Mouse (Mus musculus) embryonic facial prominence, embryonic 12.5 days (tissue): ENCODE results near the gene Man2b1. TPM values are rescaled to one million over a fixed set of nuclear protein-coding genes. Genes with fewer than 3 reads are reported as not detected.
A peak's percentile ranks its signal among the peaks of the same experiment; 100 is the strongest.
"Not testable (repeated sequence)": the region's sequence is repeated elsewhere in the genome, so short reads cannot be mapped to it uniquely, and the experiment has no call there.

Experiments used
- ATAC-seq: fragments of 200-750 bp; cut with Nextera tagmentation; 2 replicates; pipeline ENCODE4 v1.8.0; 2017; ENCODE audit not compliant: insufficient number of reproducible peaks, insufficient read depth, low FRiP score, low TSS enrichment
- H3K27ac ChIP-seq: fragments of 300-500 bp; sonication (generic); 2 replicates; pipeline ENCODE4 v1.5.1; 2016; ENCODE audit warnings: mild to moderate bottlenecking
- H3K27me3 ChIP-seq: fragments of 300-500 bp; sonication (generic); 2 replicates; pipeline ENCODE4 v1.6.1; 2016; ENCODE audit warnings: mild to moderate bottlenecking, moderate library complexity
- H3K36me3 ChIP-seq: fragments of 300-500 bp; sonication (generic); 2 replicates; pipeline ENCODE4 v1.6.1; 2016; ENCODE audit warnings: mild to moderate bottlenecking
- H3K4me1 ChIP-seq: fragments of 300-500 bp; sonication (generic); 2 replicates; pipeline ENCODE4 v1.6.1; 2016
- H3K4me2 ChIP-seq: fragments of 300-500 bp; sonication (generic); replicated peaks from 2 replicates; pipeline ENCODE4 v1.6.1; 2016; ENCODE audit warnings: mild to moderate bottlenecking, moderate library complexity
- H3K4me3 ChIP-seq: fragments of 300-500 bp; sonication (generic); 2 replicates; pipeline ENCODE4 v1.5.1; 2016; ENCODE audit warnings: mild to moderate bottlenecking
- H3K9ac ChIP-seq: fragments of 300-500 bp; sonication (generic); 2 replicates; pipeline ENCODE4 v1.6.1; 2016; ENCODE audit warnings: mild to moderate bottlenecking, moderate library complexity
- H3K9me3 ChIP-seq: fragments of 300-500 bp; sonication (generic); 2 replicates; pipeline ENCODE4 v1.6.1; 2016; ENCODE audit warnings: mild to moderate bottlenecking, moderate library complexity
- WGBS: fragments of 180-500 bp; shearing (Covaris S2); methylation state at CpG from one replicate; pipeline ENCODE4 v1.1.7; 2016; 5-methylcytosine and 5-hydroxymethylcytosine counted together
- polyA plus RNA-seq: library from polyadenylated mRNA; unstranded; fragments of >200 nt; fragmentation: Nextera tagmentation; extraction: Ambion mirVana; gene quantifications from 2 replicates; pipeline ENCODE4 v1.2.1, GENCODE M21; 2016

Gene Man2b1
- polyA plus RNA-seq, 1 experiment from 2014 or later = 25.9 TPM

DNA sequence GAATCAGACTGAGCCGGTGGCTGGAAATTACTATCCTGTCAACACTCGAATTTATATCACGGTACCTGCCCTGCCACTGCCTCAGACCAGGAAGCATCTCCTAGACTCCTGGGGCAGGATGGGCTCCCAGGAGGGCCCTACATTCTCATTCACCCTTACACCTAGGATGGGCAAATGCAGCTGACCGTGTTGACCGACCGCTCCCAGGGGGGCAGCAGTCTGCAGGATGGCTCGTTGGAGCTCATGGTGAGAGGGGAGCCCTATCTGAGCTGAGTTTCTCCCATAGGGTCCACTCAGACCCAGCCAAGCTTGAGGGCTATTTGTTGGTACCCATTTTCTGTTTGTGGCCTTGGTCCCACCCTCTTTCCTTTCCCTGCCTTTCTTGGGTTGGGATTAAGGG, 12.5 kb downstream of the Man2b1 start:
- Histone ChIP-seq H3K4me3 (no peak overlapping the region), H3K4me2 (no peak overlapping the region), H3K4me1 (no peaks in the 10 kb centered on the region), H3K9ac (no peak overlapping the region), H3K27me3 (no peaks in the 10 kb centered on the region), H3K36me3 (peaks cover 52% of the 10 kb centered on the region), H3K9me3 (no peaks in the 10 kb centered on the region), H3K27ac (no peak overlapping the region)
- 92% methylated on average over 7 of the region's 7 CpGs for WGBS
- ATAC-seq = no peak

DNA sequence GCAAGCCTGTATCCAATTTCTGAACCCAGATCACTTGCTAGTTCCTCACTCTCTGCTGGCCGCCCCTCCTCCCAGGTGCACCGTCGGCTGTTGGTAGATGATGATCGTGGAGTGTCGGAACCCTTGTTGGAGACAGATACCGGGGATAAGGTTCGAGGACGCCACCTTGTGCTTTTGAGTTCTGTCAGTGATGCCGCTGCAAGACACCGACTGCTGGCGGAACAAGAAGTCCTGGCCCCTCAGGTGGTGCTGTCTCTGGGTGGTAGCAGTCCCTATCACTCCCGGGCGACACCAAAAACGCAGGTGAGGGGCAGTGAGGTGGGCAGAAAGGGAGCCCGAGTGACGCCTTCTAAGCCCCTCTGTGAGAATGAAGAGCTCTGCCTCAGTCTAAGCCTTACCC, 13.1 kb downstream of the Man2b1 start:
- Histone ChIP-seq H3K9me3 (no peaks in the 10 kb centered on the region), H3K4me2 (no peak overlapping the region), H3K4me3 (no peak overlapping the region), H3K4me1 (no peaks in the 10 kb centered on the region), H3K27me3 (no peaks in the 10 kb centered on the region), H3K27ac (no peak overlapping the region), H3K9ac (no peak overlapping the region), H3K36me3 (peaks cover 47% of the 10 kb centered on the region)
- ATAC-seq = no peak
- WGBS = 90% methylated on average over 16 of the region's 16 CpGs

DNA sequence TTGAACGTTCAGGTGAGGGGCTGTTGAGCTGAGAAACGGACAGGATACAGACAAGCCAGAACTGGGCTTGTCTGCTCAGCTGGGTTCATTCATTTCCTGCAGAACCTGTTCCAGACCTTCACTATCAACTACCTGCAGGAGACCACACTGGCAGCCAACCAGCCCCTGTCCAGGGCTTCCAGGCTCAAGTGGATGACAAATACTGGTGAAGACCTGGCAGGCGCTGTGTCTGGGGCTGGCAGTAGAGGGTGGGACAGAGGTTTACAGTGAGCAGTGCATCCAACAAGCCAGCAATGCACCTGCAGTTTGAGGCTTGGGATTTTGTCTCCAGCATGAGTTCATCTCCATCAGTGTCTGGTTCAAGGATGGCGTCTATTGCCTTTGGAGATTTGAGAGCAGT, 13.8 kb downstream of the Man2b1 start:
- 91% methylated on average over 4 of the region's 4 CpGs for WGBS
- Histone ChIP-seq H3K4me1 (no peaks in the 10 kb centered on the region), H3K36me3 (peaks cover 44% of the 10 kb centered on the region), H3K4me2 (no peak overlapping the region), H3K27me3 (no peaks in the 10 kb centered on the region), H3K4me3 (no peak overlapping the region), H3K9ac (no peak overlapping the region), H3K9me3 (no peaks in the 10 kb centered on the region), H3K27ac (no peak overlapping the region)
- no peak for ATAC-seq

DNA sequence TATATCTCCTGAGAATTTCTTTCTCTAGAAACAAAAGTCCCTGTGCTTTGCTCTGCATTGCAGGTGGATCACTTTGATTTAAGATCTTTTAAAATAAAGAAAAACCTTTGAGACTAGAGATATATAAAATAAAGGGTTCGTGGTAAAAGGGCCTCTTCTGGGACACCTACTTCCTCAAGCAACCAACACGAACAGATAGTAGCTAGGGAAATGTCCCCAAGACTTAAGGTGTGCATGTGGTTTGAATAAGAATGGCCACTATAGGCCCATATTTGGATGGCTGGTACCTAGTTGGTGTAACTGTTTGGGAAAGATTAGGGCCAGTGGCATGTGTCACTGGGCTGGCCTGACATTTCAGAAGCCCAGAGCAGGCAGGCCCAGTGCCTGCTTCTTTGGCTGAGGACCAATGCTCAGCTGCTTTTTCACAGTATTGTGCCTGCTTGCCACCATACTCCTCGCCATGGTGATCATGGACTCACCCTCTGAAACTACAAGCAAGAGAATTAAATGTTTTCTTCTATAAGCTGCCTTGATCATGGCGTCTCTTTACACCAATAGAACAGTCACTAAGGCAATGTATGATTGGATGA, 17.1 kb downstream of the Man2b1 start:
- H3K27ac ChIP-seq = no peak overlapping the region
- no peaks in the 10 kb centered on the region for H3K27me3 ChIP-seq
- ATAC-seq = no peak
- 85% methylated on average over 4 of the region's 4 CpGs for WGBS
- H3K9me3 ChIP-seq = no peaks in the 10 kb centered on the region
- no peak overlapping the region for H3K4me3 ChIP-seq
- H3K4me2 ChIP-seq = no peak overlapping the region
- H3K4me1 ChIP-seq = no peaks in the 10 kb centered on the region
- H3K36me3 ChIP-seq = peaks cover 35% of the 10 kb centered on the region
- no peak overlapping the region for H3K9ac ChIP-seq

DNA sequence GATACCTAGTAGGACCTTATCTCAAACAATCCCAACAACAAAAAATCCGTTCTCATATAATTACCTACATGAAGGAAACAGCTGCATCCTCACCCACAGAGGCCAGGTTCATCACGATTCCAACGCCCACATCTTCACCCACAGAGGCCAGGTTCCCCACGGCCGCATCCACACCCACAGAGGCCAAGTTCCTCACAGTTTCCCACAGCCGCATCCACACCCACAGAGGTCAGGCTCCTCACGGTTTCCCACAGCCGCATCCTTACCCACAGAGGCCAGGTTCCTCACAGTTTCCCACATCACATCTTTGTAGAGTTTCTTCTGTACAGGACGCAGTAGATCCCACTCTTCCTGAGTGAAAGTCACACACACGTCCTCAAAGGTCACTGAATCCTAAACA, 30.2 kb downstream of the Man2b1 start:
- Histone ChIP-seq H3K4me1 (no peaks in the 10 kb centered on the region), H3K9me3 (no peaks in the 10 kb centered on the region), H3K9ac (no peak overlapping the region), H3K27me3 (no peaks in the 10 kb centered on the region), H3K4me3 (no peak overlapping the region), H3K4me2 (no peak overlapping the region), H3K36me3 (peaks cover 31% of the 10 kb centered on the region), H3K27ac (no peak overlapping the region)
- WGBS = 93% methylated on average over 10 of the region's 10 CpGs
- no peak for ATAC-seq

DNA sequence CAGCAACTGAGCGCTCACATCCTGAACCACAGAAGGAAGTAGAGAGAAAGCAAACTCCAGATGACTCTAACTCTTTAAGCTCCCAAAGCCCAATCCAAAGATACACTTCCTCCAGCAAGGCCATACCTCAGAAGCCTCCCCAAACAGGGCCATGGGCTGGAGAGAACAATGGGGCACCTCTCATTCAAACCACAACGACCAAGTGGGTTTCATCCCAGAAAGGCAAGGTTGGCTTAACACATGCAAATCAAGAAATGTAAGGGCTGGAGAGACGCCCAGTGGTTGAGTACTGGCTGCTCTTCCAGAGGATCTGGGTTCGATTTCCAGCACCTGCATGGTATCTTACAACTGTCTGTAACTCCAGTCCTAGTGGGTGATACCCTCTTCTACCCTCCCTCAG, 32.4 kb downstream of the Man2b1 start:
- Histone ChIP-seq H3K4me3 (no peak overlapping the region), H3K27me3 (no peaks in the 10 kb centered on the region), H3K36me3 (peaks cover 18% of the 10 kb centered on the region), H3K4me2 (no peak overlapping the region), H3K9me3 (no peaks in the 10 kb centered on the region), H3K9ac (no peak overlapping the region), H3K4me1 (peaks cover 7% of the 10 kb centered on the region; the same call in 1 of the 2 replicates), H3K27ac (no peak overlapping the region)
- no peak for ATAC-seq
- 81% methylated on average over 4 of the region's 4 CpGs for WGBS

DNA sequence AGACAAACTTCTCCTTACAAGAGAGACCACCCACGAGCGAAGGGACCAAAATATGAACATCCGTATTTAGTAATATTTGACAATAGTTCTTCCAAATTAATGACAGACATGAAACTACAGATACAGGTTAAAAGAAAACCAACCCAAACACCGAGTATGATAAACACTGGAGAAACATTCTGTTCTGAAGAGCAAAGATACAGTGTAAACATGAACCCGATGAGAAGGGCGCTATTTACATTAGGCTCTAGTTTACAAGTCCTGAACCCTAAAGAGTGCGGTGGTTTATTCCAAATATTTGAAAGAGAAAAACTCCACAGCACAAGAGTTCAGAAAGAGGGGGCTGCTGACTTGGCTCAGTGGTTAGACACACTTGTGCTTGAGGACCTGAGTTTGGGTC, 33.9 kb downstream of the Man2b1 start:
- H3K9me3 ChIP-seq = no peaks in the 10 kb centered on the region
- no peak overlapping the region for H3K9ac ChIP-seq
- peaks cover 7% of the 10 kb centered on the region; the same call in 1 of the 2 replicates for H3K4me1 ChIP-seq
- H3K4me3 ChIP-seq = no peak overlapping the region
- no peak overlapping the region for H3K4me2 ChIP-seq
- no peak for ATAC-seq
- no peaks in the 10 kb centered on the region for H3K27me3 ChIP-seq
- 90% methylated on average over 7 of the region's 7 CpGs for WGBS
- peaks cover 5% of the 10 kb centered on the region for H3K36me3 ChIP-seq
- no peak overlapping the region for H3K27ac ChIP-seq

DNA sequence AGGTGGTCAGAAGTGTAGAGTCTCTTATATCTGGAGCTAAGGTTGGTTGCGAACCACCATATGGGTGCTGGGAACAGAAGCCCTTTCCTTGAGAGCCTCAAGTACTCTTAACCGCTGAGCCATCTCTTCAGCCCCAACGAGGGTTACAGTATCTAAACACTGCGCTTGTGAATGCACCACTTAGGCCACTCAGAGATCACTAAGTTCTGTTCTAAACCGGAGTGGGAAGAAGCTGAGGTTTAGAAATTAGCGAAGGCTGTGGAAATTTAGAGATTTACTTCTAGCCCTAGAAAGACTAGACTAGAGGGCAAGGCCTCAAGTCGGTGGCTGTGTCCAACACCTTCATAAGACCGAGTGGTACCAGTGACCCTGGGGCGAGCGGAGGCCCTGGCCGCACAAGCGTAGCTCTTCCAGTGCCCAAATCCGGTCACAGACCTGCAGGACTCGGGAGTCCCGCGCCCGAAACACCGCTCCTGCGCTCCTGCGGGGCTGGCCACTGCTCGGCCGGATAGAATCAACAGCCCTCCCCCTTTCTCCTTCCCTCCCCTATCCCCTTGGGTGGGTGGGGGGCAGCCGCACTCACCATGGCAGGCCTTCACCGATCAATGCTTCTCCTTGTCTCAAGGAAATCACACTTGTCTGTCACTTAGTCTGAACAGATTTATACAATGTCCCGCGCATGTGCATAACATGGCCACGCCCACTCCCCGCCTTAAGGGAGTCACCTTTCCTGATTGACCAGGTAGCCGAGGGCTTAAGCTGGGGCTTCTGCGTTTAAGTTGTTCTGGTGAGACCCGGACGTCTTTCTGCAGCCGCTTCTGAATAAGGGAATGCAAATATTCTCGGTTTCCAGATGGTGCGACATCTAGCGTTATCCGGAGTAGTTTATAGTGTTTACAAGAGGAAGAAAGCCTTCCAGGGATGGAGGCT, 36.2 kb downstream of the Man2b1 start:
- peak overlapping the region; percentile 52 for H3K27ac ChIP-seq
- peak overlapping the region; percentile 53 for H3K9ac ChIP-seq
- no peaks in the 10 kb centered on the region for H3K9me3 ChIP-seq
- H3K4me2 ChIP-seq = peak overlapping the region; percentile 70
- peaks cover 7% of the 10 kb centered on the region; the same call in 1 of the 2 replicates for H3K4me1 ChIP-seq
- WGBS = 7% methylated on average over 37 of the region's 37 CpGs
- H3K36me3 ChIP-seq = no peaks in the 10 kb centered on the region
- peak; percentile 89 for ATAC-seq
- no peaks in the 10 kb centered on the region for H3K27me3 ChIP-seq
- peak overlapping the region; percentile 60 for H3K4me3 ChIP-seq

DNA sequence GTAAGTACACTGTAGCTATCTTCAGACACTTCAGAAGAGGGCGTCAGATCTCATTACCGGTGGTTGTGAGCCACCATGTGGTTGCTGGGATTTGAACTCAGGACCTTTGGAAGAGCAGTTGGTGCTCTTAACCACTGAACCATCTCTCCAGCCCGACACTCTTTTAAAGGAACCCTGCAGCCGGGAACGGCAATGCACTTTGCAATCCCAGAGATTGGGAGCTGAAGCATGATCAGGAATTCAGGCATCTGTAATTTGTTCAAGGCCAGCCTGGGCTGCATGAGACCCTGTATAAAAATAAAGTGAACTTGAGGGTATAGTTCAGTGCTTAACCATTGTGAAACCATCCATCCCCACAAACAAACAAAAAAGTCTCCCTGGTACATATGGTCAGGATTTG, 37.2 kb downstream of the Man2b1 start:
- H3K4me1 ChIP-seq, H3K4me3 ChIP-seq, H3K9me3 ChIP-seq, H3K27me3 ChIP-seq, H3K27ac ChIP-seq, H3K4me2 ChIP-seq, H3K36me3 ChIP-seq, ATAC-seq, H3K9ac ChIP-seq: not testable (repeated sequence)
- 85% methylated on average over 5 of the region's 5 CpGs for WGBS

DNA sequence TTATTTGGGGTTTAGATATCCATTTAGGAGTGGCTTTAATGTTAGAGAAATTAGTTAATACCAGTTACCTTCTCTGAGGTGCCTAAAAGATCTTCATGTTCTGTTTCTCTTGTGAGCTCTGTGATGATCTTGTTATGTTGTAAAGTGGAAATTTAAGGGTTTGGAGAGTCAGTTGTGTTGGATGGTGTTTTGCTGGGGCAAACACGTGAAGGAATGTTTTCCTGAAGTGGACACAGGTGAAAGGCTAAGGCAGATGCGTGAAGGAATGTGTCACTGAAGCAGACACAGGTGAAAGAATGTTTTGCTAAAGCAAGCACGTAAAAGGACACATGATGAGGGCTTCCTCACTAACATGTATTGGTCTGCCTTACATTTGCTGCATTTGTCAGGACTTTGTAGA, 39.9 kb downstream of the Man2b1 start, which contains the start of gene Zfp791:
Gene Zfp791, minus strand, starts transcription at position 101 of the 400 bp plus-strand sequence.
- Histone ChIP-seq H3K27me3 (no peaks in the 10 kb centered on the region), H3K9me3 (no peaks in the 10 kb centered on the region), H3K4me3 (no peak within 1 kb of the TSS), H3K36me3 (no peaks in the 10 kb centered on the region), H3K4me1 (peaks cover 7% of the 10 kb centered on the region; the same call in 1 of the 2 replicates), H3K27ac (no peak within 1 kb of the TSS), H3K9ac (no peak within 1 kb of the TSS), H3K4me2 (no peak within 1 kb of the TSS)
- 70% methylated on average over 3 of the region's 3 CpGs for WGBS
- no peak for ATAC-seq

DNA sequence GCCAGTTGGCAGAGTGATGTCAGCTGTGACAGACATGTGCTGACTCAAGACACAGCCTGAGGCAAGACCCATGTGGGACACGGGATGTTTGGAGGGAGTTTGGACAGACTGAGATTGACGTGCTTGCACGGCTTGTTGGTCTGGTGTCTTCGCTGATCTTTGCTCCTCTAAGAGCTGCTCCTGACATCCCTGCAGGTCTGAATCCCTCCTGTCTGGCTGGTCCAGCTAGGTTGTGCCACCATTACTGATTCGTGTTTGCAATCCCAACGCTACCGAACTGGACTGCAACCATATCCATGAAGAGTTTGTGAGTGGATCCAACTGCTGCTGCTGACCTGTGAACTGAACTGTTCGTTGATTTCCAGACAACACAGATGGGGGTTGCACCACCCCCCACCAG, 40.6 kb downstream of the Man2b1 start:
- Histone ChIP-seq H3K4me3 (no peak overlapping the region), H3K9ac (no peak overlapping the region), H3K4me2 (no peak overlapping the region), H3K4me1 (peaks cover 4% of the 10 kb centered on the region; the same call in 1 of the 2 replicates), H3K27me3 (no peaks in the 10 kb centered on the region), H3K27ac (no peak overlapping the region), H3K9me3 (no peaks in the 10 kb centered on the region), H3K36me3 (no peaks in the 10 kb centered on the region)
- no peak for ATAC-seq
- WGBS = 89% methylated on average over 8 of the region's 8 CpGs

DNA sequence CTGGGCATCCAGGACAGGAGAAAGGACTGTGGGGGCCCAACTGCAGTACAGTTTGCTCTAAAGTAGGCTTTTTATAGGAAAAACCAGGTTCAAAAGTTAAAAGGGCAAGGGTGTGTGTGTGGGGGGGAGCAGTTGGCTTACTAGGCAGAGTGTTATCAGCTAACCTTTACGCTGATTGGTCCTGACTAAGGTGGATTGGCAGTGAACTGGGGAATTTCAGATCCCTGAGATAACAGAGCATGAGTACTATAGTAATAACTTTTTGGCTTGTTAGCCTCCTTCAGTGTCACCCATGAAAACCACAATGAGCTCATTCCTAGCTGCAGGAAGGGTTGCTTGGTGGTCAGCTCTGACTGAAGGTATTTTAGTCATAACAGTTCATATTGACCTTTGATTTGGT, 49.3 kb downstream of the Man2b1 start:
- no peaks in the 10 kb centered on the region for H3K4me1 ChIP-seq
- H3K36me3 ChIP-seq = no peaks in the 10 kb centered on the region
- no peak overlapping the region for H3K4me2 ChIP-seq
- H3K9ac ChIP-seq = no peak overlapping the region
- 89% methylated on average over 1 of the region's 1 CpGs for WGBS
- peaks cover 7% of the 10 kb centered on the region; the same call in 1 of the 2 replicates for H3K27me3 ChIP-seq
- H3K27ac ChIP-seq = no peak overlapping the region
- no peak overlapping the region for H3K4me3 ChIP-seq
- ATAC-seq = no peak
- H3K9me3 ChIP-seq = 0 out of 2 replicates have a peak, but pooled peaks cover 2% of the 10 kb centered on the region
